Mouse (Mus musculus): ENCODE results near the gene Eepd1.

Gene Eepd1

DNA sequence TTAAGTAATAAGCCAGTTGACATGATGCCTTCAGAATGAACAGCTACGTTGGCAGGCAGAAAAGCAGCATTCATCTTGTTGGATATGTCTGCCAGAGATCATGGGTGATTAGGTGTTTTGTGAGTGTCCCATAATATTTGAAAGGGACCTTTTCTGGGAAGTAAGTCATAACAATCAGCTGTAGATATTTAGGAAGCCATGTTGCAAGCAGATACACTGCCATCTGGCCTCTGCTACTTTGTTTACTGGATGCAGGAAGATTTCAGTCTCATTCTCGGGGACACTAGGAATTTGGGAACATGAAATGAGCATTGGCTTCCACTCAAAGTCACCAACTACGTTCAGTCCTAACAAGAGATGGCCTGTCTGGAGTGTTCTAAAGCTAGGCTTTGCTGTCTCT is 54.1 kb downstream of the Eepd1 start:
- no peak for DNase-seq (ENCODE audit: low spot score)

- no peak for DNase-seq (ENCODE audit: low spot score)
Observed at GRCm38 (mm10) chr9:25539461-25539860, 58.1 kb downstream of the Eepd1 start.

GRCm38 (mm10) chr9:25541355-25541754 is 60.0 kb downstream of the Eepd1 start:
- DNase-seq (ENCODE audit: low spot score): no peak

- DNase-seq (ENCODE audit: low spot score): no peak
Observed at GRCm38 (mm10) chr9:25545212-25545611, 63.9 kb downstream of the Eepd1 start.

DNA sequence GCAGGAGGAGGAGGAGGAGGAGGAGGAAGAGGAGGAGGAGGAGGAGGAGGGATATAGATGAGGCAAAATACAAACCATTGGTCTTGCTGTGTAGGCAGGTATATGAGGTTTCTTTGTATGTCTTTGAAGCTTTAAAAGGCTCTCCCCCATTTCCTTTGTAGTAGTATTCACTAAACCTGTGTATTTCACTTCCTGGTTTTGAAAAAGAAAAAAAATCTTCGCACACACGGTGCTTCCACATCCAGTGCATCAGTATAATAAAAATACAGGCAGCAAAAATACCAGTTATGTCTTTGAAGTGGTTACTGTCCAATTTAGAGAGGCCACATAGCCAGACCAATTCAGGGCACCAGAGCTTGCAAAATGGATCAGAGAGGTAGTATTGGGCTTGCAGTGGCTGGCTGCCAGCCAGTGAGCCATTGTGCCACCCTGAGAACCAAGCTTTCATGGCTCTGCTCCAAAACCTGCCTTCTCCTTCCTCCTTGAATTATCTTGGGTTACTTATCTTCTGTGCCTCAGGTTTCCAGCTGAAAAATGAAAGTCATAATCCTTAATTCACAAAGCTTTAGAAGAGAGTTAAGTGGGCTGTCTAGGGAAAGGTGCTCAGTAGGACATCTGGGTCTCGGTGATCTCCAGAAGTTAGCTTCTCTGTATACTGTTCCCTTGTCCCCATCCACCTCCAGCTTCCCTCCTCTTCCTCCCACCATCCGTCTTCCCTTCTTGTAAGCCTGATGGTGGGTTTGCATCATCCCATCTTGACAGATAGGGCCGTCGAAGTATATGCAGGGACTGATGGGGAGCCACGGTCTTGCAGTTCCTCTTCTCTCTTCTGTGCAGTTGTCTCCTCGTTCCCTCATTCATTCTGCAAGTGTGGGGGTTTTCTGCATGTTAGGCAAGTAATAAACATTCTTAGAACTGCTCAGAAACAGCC is 68.0 kb downstream of the Eepd1 start:
- DNase-seq (ENCODE audit: low spot score): no peak

DNA sequence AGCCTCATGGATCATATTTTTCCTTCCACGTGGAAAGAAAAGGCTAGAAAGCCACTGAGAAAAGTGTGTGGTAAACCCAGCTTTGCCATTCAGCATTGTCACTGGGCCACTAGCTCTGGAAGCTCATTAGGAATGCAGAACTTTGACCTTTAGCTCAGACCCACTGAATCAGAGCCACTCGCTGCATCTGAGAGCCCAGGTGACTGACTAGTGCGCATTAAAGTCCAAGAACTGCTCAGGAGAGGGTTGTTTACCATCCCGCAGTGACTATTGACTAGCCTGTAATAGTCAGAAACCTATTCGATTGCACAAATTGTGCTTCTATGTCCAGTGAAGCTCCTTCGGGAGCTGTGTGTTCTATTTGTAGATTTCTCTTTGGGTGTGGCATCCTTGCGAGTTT is 68.8 kb downstream of the Eepd1 start:
- no peak for DNase-seq (ENCODE audit: low spot score)

GRCm38 (mm10) chr9:25552532-25552931 is 71.2 kb downstream of the Eepd1 start:
- DNase-seq (ENCODE audit: low spot score): no peak

- no peak for DNase-seq (ENCODE audit: low spot score)
Observed at GRCm38 (mm10) chr9:25554246-25554803, 73.0 kb downstream of the Eepd1 start.

- DNase-seq (ENCODE audit: low spot score): no peak
Observed at GRCm38 (mm10) chr9:25555261-25555660, 73.9 kb downstream of the Eepd1 start.

GRCm38 (mm10) chr9:25556008-25556407 is 74.7 kb downstream of the Eepd1 start:
- DNase-seq (ENCODE audit: low spot score): no peak

GRCm38 (mm10) chr9:25557378-25557777 is 76.0 kb downstream of the Eepd1 start:
- DNase-seq (ENCODE audit: low spot score): no peak

GRCm38 (mm10) chr9:25558834-25559233 is 77.5 kb downstream of the Eepd1 start:
- DNase-seq (ENCODE audit: low spot score): no peak

- DNase-seq (ENCODE audit: low spot score): no peak
Observed at GRCm38 (mm10) chr9:25560016-25560758, 78.8 kb downstream of the Eepd1 start.

- no peak for DNase-seq (ENCODE audit: low spot score)
Observed at GRCm38 (mm10) chr9:25561143-25561542, 79.8 kb downstream of the Eepd1 start.

GRCm38 (mm10) chr9:25563806-25564205 is 82.5 kb downstream of the Eepd1 start:
- DNase-seq (ENCODE audit: low spot score): no peak

- DNase-seq (ENCODE audit: low spot score): no peak
Observed at GRCm38 (mm10) chr9:25567071-25567470, 85.7 kb downstream of the Eepd1 start.

DNA sequence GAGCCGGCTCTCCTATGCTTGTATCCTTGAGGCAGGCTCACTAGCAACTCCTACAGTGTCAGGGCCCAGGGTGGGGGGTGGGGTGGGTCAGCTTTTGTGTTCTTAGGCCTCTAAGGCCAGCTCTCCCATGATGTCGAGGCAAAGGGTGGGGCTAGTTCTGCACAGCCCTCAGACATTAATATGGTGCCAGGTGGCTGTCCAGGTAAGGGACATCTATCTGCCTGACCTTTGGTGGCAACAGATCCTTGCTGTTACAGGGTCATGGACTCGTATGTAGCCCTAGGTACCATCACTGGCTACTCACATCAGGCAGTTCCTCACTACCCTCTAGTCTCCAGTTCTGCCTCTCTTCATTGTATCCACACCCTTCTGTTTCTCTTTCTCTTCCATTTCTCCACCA is 87.4 kb downstream of the Eepd1 start:
- DNase-seq (ENCODE audit: low spot score): no peak

DNA sequence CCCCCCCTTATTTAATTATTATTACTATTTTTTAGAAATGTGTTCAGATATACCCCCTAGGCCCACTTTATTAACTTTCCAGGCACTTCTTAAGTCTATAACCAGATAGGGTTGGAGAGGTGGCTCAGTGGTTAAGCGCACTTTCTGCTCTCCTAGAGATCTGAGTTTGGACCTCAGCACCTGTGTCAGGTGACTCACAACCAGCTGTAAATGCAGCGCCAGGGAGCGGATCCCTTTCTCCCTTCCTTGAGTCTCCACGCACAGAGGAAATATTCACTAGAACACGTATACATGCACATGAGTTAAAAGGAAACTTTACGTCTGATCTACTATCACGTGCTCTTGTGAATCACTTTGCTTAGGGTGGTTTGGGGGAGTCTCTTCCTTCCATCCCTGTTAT is 88.7 kb downstream of the Eepd1 start:
- no peak for DNase-seq (ENCODE audit: low spot score)

- DNase-seq (ENCODE audit: low spot score): no peak
Observed at GRCm38 (mm10) chr9:25570436-25570835, 89.1 kb downstream of the Eepd1 start.

- DNase-seq (ENCODE audit: low spot score): no peak
Observed at GRCm38 (mm10) chr9:25571381-25571780, 90.0 kb downstream of the Eepd1 start.

DNA sequence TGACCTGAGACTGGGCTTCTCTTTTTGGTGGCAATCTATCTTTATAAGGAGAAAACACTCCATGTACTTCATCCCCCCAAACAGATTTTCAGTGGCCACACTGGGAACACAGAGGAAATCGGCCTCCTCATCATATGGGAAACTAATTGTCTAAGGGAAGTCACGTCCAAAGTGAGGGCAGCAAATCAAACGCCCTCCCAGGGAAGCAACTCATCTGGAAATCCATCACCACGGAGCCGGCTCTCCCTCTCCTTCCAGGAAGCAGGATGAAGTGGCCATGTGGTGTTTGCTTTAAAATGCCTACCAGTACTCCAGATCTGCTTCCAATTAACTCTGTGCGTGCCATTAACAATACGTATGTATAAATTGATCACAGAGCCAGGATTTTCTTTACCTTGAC is 92.4 kb downstream of the Eepd1 start:
- DNase-seq (ENCODE audit: low spot score): no peak

- DNase-seq (ENCODE audit: low spot score): no peak
Observed at GRCm38 (mm10) chr9:25574186-25574585, 92.8 kb downstream of the Eepd1 start.

Measured in left cerebral cortex, adult 11 months (tissue).